8 mouse cellular contexts compared by ENCODE assay signal in genomic region chr3:95871392-95871867, GRCm38 (mm10). TPM values are rescaled to one million over a fixed set of nuclear protein-coding genes. Genes with fewer than 3 reads are reported as not detected.
DNase-seq lines count a peak whose midpoint lies in the region; ATAC-seq lines count a peak whose summit lies in the region.

Gene Mrps21 (minus strand): TSS chr3:95871519.

- peaks cover 17% of the 10 kb centered on the region for H3K4me1 ChIP-seq in hindbrain, embryonic 12.5 days

- H3K36me3 ChIP-seq in hindbrain, embryonic 12.5 days, result peaks cover 21% of the 10 kb centered on the region

- H3K9me3 ChIP-seq in hindbrain, embryonic 12.5 days (replicated peaks), result no peaks in the 10 kb centered on the region

- peak within 1 kb of the TSS; percentile 56 for H3K4me3 ChIP-seq in hindbrain, embryonic 12.5 days

- peak within 1 kb of the TSS; percentile 76 for H3K9ac ChIP-seq in hindbrain, embryonic 12.5 days

- H3K4me2 ChIP-seq in hindbrain, embryonic 12.5 days (replicated peaks), result peak within 1 kb of the TSS; percentile 75

- H3K27ac ChIP-seq in hindbrain, embryonic 12.5 days, result peak within 1 kb of the TSS; percentile 71

- H3K27me3 ChIP-seq in hindbrain, embryonic 12.5 days, result no peaks in the 10 kb centered on the region

- DNase-seq in NIH3T3 (ENCODE audit: low read depth), result peak; percentile 92
- peak; percentile 90 for DNase-seq in cerebellum, adult 9-11 months
- DNase-seq in frontal cortex, postnatal 10 days (ENCODE audit: low spot score in 2 of 2), result peak; percentile 80
- DNase-seq in left cerebral cortex, adult 11 months (ENCODE audit: low spot score), result peak; percentile 69
- DNase-seq in lung, postnatal 4 days, result peak; percentile 88 to 92
- peak; percentile 65 for DNase-seq in retina, postnatal 7 days (ENCODE audit: low read depth, low spot score)
- peak; percentile 78 for DNase-seq in urinary bladder, adult 2 months (ENCODE audit: low spot score)

- under 1% methylated on average over 33 of the region's 33 CpGs for WGBS in hindbrain, embryonic 12.5 days

- peak; percentile 94 for ATAC-seq in hindbrain, embryonic 12.5 days (ENCODE audit: low FRiP score)

RNA-seq across cellular contexts. Expression of gene Mrps21, which starts in this region (rescaled TPM):
- polyA plus RNA-seq in hindbrain, embryonic 12.5 days (2016; fragmentation: Nextera tagmentation; extraction: Ambion mirVana), result 309 and 346 TPM in 2 replicates
- 245 and 291 TPM in 2 replicates for polyA plus RNA-seq in urinary bladder, adult 2 months (2012; rRNA removed)

Comparison
In these comparisons a context has a peak if more than half of its experiments do, and no peak if none do; other contexts are left out.
1. Peak in every context shown above with its lines: DNase-seq, ATAC-seq, H3K4me3 ChIP-seq and H3K27ac ChIP-seq.